Mouse (Mus musculus) cerebellum, adult 2 months (tissue): ENCODE measurements around the gene Cabp1.

Source experiments
- CTCF ChIP-seq: fragments of 200-500 bp; IDR thresholded peaks from 2 replicates; pipeline ENCODE4 v1.5.1; 2011; ENCODE audit warnings: low read depth, mild to moderate bottlenecking, control low read depth, low read length, moderate library complexity, borderline replicate concordance; ENCODE audit not compliant: insufficient read depth
- POLR2A ChIP-seq: fragments of 200-500 bp; IDR thresholded peaks from 2 replicates; pipeline ENCODE4 v1.6.1; 2011; ENCODE audit warnings: low read length, control low read depth, borderline replicate concordance; ENCODE audit not compliant: insufficient read depth

DNA sequence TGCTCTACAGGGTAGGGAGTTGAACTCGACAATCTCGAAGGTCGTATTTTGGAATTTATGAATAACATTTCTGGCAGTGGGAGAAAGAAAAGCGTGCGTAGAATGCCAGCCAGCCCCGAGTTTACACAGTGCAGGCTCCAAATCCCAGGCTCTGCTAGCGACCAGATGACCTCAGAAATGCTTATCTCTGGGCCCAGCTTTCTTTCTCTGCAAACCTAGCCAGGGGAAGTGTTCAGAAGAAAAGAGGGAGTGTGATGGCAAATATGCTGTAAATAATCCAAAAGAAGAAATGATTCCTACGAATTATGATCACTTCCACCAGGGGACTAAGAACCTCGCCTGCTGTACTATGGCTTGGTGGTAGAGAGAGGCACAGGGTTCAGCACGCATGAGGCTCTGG lies 10.7 kb downstream of the Cabp1 start:
- TF ChIP-seq CTCF (no peak), POLR2A (no peak)
